Mouse (Mus musculus) heart, embryonic 10.5 days (tissue): ENCODE results near the gene Clmp. TPM values are rescaled to one million over a fixed set of nuclear protein-coding genes. Genes with fewer than 3 reads are reported as not detected.
A peak's percentile ranks its signal among the peaks of the same experiment; 100 is the strongest.
"Not testable (repeated sequence)": the region's sequence is repeated elsewhere in the genome, so short reads cannot be mapped to it uniquely, and the experiment has no call there.

ENCODE experiments used
- DNase-seq: peaks from one replicate; pipeline ENCODE4 v3.0.0-alpha.2; 2017; ENCODE audit warnings: low spot score
- H3K27ac ChIP-seq: fragments of 300-500 bp; sonication (generic); 2 replicates; pipeline ENCODE4 v1.5.1; 2016; ENCODE audit warnings: mild to moderate bottlenecking
- H3K27me3 ChIP-seq: fragments of 300-500 bp; sonication (generic); 2 replicates; pipeline ENCODE4 v1.6.1; 2016; ENCODE audit warnings: mild to moderate bottlenecking; ENCODE audit not compliant: poor library complexity, insufficient read depth, severe bottlenecking
- H3K36me3 ChIP-seq: fragments of 300-500 bp; sonication (generic); 2 replicates; pipeline ENCODE4 v1.6.1; 2016; ENCODE audit warnings: mild to moderate bottlenecking, moderate library complexity
- H3K4me1 ChIP-seq: fragments of 300-500 bp; sonication (generic); 2 replicates; pipeline ENCODE4 v1.6.1; 2016; ENCODE audit warnings: mild to moderate bottlenecking
- H3K4me3 ChIP-seq: fragments of 300-500 bp; sonication (generic); 2 replicates; pipeline ENCODE4 v1.5.1; 2016; ENCODE audit warnings: mild to moderate bottlenecking, moderate library complexity
- H3K9me3 ChIP-seq: fragments of 300-500 bp; sonication (generic); 2 replicates; pipeline ENCODE4 v1.6.1; 2016; ENCODE audit warnings: mild to moderate bottlenecking, moderate library complexity
- WGBS: fragments of 180-500 bp; shearing (Covaris S2); methylation state at CpG from one replicate; pipeline ENCODE4 v1.1.7; 2016; 5-methylcytosine and 5-hydroxymethylcytosine counted together
- polyA plus RNA-seq: library from polyadenylated mRNA; unstranded; fragments of >200 nt; fragmentation: Nextera tagmentation; extraction: Ambion mirVana; gene quantifications from 2 replicates; pipeline ENCODE4 v1.2.1, GENCODE M21; 2016

Gene Clmp
- polyA plus RNA-seq, 1 experiment from 2014 or later, result 18.4 TPM

- DNase-seq, result no peak
- Histone ChIP-seq H3K27ac (no peak overlapping the region), H3K4me3 (no peak overlapping the region), H3K9me3 (no peaks in the 10 kb centered on the region), H3K27me3 (no peaks in the 10 kb centered on the region), H3K4me1 (peaks cover 3% of the 10 kb centered on the region; the same call in 1 of the 2 replicates), H3K36me3 (no peaks in the 10 kb centered on the region)
- 45% methylated on average over 1 of the region's 1 CpGs for WGBS
These were observed 90.3 kb downstream of the Clmp start for GRCm38 (mm10) chr9:40776044-40776443.

GRCm38 (mm10) chr9:40776459-40777248 is 90.9 kb downstream of the Clmp start:
- Histone ChIP-seq H3K4me3 (no peak overlapping the region), H3K36me3 (no peaks in the 10 kb centered on the region), H3K27me3 (no peaks in the 10 kb centered on the region), H3K27ac (no peak overlapping the region), H3K4me1 (peaks cover 8% of the 10 kb centered on the region), H3K9me3 (no peaks in the 10 kb centered on the region)
- DNase-seq, result no peak
- WGBS, result 62% methylated on average over 11 of the region's 11 CpGs

GRCm38 (mm10) chr9:40780111-40780510 is 94.3 kb downstream of the Clmp start:
- Histone ChIP-seq H3K9me3 (no peaks in the 10 kb centered on the region), H3K4me1 (peaks cover 31% of the 10 kb centered on the region), H3K27me3 (no peaks in the 10 kb centered on the region), H3K36me3 (0 out of 2 replicates have a peak, but pooled peaks cover 4% of the 10 kb centered on the region), H3K4me3 (no peak overlapping the region), H3K27ac (no peak overlapping the region)
- WGBS, result 66% methylated on average over 3 of the region's 3 CpGs
- DNase-seq, result no peak

GRCm38 (mm10) chr9:40780892-40781725 is 95.3 kb downstream of the Clmp start:
- H3K4me1 ChIP-seq, result peaks cover 31% of the 10 kb centered on the region
- whole genome bisulfite sequencing, result 69% methylated on average over 11 of the region's 11 CpGs
- H3K27ac ChIP-seq, result peak overlapping the region; percentile 83
- H3K9me3 ChIP-seq, result no peaks in the 10 kb centered on the region
- DNase-seq, result no peak
- 0 out of 2 replicates have a peak, but pooled peaks cover 4% of the 10 kb centered on the region for H3K36me3 ChIP-seq
- no peaks in the 10 kb centered on the region for H3K27me3 ChIP-seq
- no peak overlapping the region for H3K4me3 ChIP-seq

GRCm38 (mm10) chr9:40781726-40782581 is 96.2 kb downstream of the Clmp start:
- H3K27me3 ChIP-seq, result no peaks in the 10 kb centered on the region
- peak overlapping the region; percentile 83 for H3K27ac ChIP-seq
- H3K9me3 ChIP-seq, result no peaks in the 10 kb centered on the region
- H3K4me1 ChIP-seq, result peaks cover 31% of the 10 kb centered on the region
- no peak for DNase-seq
- H3K36me3 ChIP-seq, result 0 out of 2 replicates have a peak, but pooled peaks cover 4% of the 10 kb centered on the region
- peak overlapping the region; percentile 48 for H3K4me3 ChIP-seq
- WGBS, result 26% methylated on average over 26 of the region's 26 CpGs

- Histone ChIP-seq H3K9me3 (no peaks in the 10 kb centered on the region), H3K4me3 (peak overlapping the region; percentile 41), H3K27ac (peak overlapping the region; percentile 70; the same call in 1 of the 2 replicates), H3K4me1 (peaks cover 31% of the 10 kb centered on the region), H3K36me3 (0 out of 2 replicates have a peak, but pooled peaks cover 4% of the 10 kb centered on the region), H3K27me3 (no peaks in the 10 kb centered on the region)
- no peak for DNase-seq
- 19% methylated on average over 13 of the region's 13 CpGs for WGBS
These were observed 98.0 kb downstream of the Clmp start for GRCm38 (mm10) chr9:40783641-40784373.

GRCm38 (mm10) chr9:40784374-40784967 is 98.7 kb downstream of the Clmp start:
- peaks cover 31% of the 10 kb centered on the region for H3K4me1 ChIP-seq
- DNase-seq, result no peak

GRCm38 (mm10) chr9:40785452-40785851 is 99.7 kb downstream of the Clmp start:
- no peak for DNase-seq

More at GRCm38 (mm10) chr9:40784374-40784967, 98.7 kb downstream of the Clmp start:
- Histone ChIP-seq H3K27ac (peak overlapping the region; percentile 70; the same call in 1 of the 2 replicates), H3K4me3 (peak overlapping the region; percentile 41), H3K27me3 (no peaks in the 10 kb centered on the region), H3K36me3 (0 out of 2 replicates have a peak, but pooled peaks cover 4% of the 10 kb centered on the region), H3K9me3 (no peaks in the 10 kb centered on the region)
- 12% methylated on average over 9 of the region's 9 CpGs for WGBS

GRCm38 (mm10) chr9:40786820-40787219 is 101.1 kb downstream of the Clmp start:
- H3K36me3 ChIP-seq, DNase-seq, H3K27ac ChIP-seq, H3K27me3 ChIP-seq, H3K4me3 ChIP-seq, H3K9me3 ChIP-seq: not testable (repeated sequence)
- peaks cover 21% of the 10 kb centered on the region for H3K4me1 ChIP-seq
- 93% methylated on average over 6 of the region's 6 CpGs for WGBS

More at GRCm38 (mm10) chr9:40785452-40785851, 99.7 kb downstream of the Clmp start:
- 81% methylated on average over 6 of the region's 6 CpGs for WGBS
- Histone ChIP-seq H3K36me3 (0 out of 2 replicates have a peak, but pooled peaks cover 4% of the 10 kb centered on the region), H3K27me3 (no peaks in the 10 kb centered on the region), H3K27ac (no peak overlapping the region), H3K4me1 (peaks cover 31% of the 10 kb centered on the region), H3K9me3 (no peaks in the 10 kb centered on the region), H3K4me3 (no peak overlapping the region)

- Histone ChIP-seq H3K4me3 (no peak overlapping the region), H3K36me3 (no peaks in the 10 kb centered on the region), H3K9me3 (no peaks in the 10 kb centered on the region), H3K27ac (no peak overlapping the region), H3K27me3 (no peaks in the 10 kb centered on the region), H3K4me1 (peaks cover 22% of the 10 kb centered on the region)
- no peak for DNase-seq
- 70% methylated on average over 6 of the region's 6 CpGs for WGBS
These were observed 106.3 kb downstream of the Clmp start for GRCm38 (mm10) chr9:40791864-40792633.

GRCm38 (mm10) chr9:40793581-40793980 is 107.8 kb downstream of the Clmp start:
- Histone ChIP-seq H3K9me3 (no peaks in the 10 kb centered on the region), H3K4me3 (no peak overlapping the region), H3K4me1 (peaks cover 28% of the 10 kb centered on the region), H3K27me3 (no peaks in the 10 kb centered on the region), H3K27ac (no peak overlapping the region), H3K36me3 (no peaks in the 10 kb centered on the region)
- 86% methylated on average over 5 of the region's 5 CpGs for WGBS
- DNase-seq, result no peak
